Mouse (Mus musculus) heart, postnatal 4 days (tissue): ENCODE results near the gene Fmo9. TPM values are rescaled to one million over a fixed set of nuclear protein-coding genes. Genes with fewer than 3 reads are reported as not detected.

Source experiments
- DNase-seq: peaks from one replicate; pipeline ENCODE4 v3.0.0; 2021
- microRNA-seq, 2 experiments: library from miRNA; unstranded; fragments of <30 nt; microRNA quantifications; one replicate each; pipeline ENCODE4 v1.2.0; 2021 to 2022
- total RNA-seq, 2 experiments: library from RNA; stranded (reverse); gene quantifications; 2 replicates each; pipeline ENCODE4 v1.2.3; 2021

Gene Fmo9
- total RNA-seq: not detected

- DNase-seq: no peak
These were observed at the start of gene Fmo9 for GRCm38 (mm10) chr1:166681745-166682144. Gene Fmo9, minus strand, starts transcription at chr1:166681845.

- no peak for DNase-seq
These were observed 49.2 kb upstream of the Fmo9 start for GRCm38 (mm10) chr1:166730886-166731285.

GRCm38 (mm10) chr1:166730215-166730614, 48.6 kb upstream of the Fmo9 start:
- DNase-seq: no peak

GRCm38 (mm10) chr1:166710861-166711260, 29.2 kb upstream of the Fmo9 start:
- no peak for DNase-seq

GRCm38 (mm10) chr1:166702270-166702912, 20.7 kb upstream of the Fmo9 start:
- DNase-seq: no peak

GRCm38 (mm10) chr1:166669264-166669663, 12.4 kb downstream of the Fmo9 start:
- no peak for DNase-seq

GRCm38 (mm10) chr1:166660800-166661199, 20.8 kb downstream of the Fmo9 start:
- no peak for DNase-seq

- DNase-seq: no peak
These were observed 34.1 kb downstream of the Fmo9 start, which contains the start of gene Gm4847 for GRCm38 (mm10) chr1:166647593-166647992. Gene Gm4847, minus strand, starts transcription at chr1:166647693.

Small RNA genes lying within 50 kb of the gene (microRNA-seq; reads per million reads assigned to microRNA genes)
- gene Gm22992: 0 reads per million in 2 experiments

Other genes starting within 250 kb of the Fmo9 start
- not detected for gene Gm4846, start 184.3 kb downstream of the Fmo9 start, total RNA-seq
- gene Gm4847, start 34.2 kb downstream of the Fmo9 start, total RNA-seq: not detected